Mouse (Mus musculus) cerebellum, adult 8-10 months (tissue): ENCODE data around the gene Mical1.
A peak's percentile ranks its signal among the peaks of the same experiment; 100 is the strongest.

ENCODE experiments used
- DNase-seq: peaks from one replicate; pipeline ENCODE4 v3.0.0; 2022

Gene Mical1

DNA sequence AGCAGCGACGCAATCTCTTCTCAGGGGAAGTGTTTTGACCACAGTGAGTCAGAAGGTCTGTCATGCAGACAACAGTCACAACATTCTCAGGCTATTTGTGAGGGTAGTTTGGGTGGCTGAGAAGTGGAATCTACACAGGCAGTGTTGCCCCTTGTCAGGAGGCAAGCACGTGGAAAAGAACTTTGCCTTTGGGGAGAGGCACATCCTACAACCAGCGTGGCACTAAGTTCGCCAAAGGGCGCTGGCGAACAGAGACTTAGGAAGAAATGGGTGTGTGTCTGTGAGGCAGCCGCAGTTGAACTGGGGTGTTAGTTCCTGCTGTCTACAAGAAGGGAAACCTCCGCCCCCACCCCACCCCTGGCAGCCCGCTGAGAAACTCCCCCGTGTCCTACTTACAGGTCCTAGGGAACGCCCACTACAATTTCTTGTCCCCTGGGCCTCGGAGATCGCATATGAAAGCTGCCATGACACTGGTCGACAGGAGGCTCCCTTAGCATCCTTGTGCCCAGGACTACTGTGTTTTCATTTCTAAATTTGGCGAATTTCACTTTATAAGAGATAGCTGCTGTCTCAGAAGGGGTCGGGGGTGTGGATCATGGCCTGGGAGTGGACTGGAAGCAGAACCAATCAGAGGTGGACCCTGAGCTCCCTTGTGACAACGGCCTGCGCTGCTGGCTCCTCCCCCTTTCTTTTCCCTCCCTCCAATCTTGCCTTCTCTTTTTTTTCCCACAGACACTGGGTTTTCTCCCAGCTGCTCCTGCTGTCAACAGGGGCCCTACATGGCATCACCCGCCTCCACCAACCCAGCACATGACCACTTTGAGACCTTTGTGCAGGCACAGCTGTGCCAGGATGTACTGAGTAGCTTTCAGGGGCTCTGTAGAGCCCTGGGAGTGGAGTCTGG is 1.4 kb downstream of the Mical1 start:
- DNase-seq = no peak

DNA sequence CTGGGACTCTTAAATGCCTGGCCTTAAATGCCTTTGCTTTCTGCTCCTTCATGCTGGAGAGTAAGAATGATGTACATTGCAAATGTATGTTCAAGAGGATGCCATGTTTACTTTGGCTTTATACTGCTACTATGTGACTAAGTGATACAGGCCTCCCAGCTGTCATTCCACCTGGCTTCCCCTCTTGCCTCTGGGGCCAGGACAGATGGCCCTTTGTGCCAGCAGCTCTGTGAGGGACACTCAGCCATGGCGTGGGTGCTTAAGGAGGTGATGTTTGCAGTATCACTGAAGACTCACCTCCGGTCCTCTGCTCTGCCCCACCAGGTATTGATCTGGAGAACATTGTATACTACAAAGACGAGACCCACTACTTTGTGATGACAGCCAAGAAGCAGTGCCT is 3.8 kb downstream of the Mical1 start:
- no peak for DNase-seq

DNA sequence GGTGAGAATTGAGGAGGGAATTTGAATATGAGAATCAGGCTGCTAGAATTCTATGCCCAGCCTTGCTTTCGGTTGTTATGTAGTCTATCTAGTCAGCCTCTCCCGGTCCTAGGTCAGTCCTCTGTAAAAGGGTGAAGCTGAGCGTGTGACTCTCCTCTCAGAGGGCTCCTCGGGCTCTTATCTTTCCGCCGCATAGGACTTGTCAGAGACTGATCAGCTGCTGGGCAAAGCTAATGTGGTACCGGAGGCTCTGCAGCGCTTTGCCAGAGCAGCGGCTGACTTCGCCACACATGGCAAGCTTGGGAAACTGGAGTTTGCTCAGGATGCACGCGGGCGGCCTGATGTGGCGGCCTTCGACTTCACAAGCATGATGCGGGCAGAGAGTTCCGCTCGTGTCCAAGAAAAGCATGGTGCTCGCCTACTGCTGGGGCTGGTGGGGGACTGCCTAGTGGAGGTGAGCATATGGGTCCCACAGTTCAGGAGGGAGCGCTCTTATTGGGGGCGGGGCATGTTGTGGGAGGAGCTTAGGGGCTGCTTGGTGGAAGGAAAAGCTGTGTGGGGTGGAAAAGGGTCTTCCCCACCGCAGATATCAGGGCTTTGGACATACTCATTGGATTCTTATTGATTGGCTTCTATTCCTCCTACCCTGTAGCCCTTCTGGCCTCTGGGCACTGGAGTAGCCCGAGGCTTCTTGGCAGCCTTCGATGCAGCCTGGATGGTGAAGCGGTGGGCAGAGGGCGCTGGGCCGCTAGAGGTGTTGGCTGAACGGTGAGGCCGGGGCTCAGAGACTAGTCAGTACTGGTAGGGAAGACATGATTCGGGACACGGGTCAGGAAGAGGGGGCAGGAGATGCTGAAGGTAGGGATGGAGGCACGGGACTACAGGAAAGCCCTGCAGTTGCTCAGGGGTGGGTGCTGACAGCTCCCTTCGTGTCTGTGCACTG is 5.1 kb downstream of the Mical1 start:
- no peak for DNase-seq

- DNase-seq = no peak
Observed at GRCm38 (mm10) chr10:41482446-41482845, 6.3 kb downstream of the Mical1 start.

- DNase-seq = no peak
Observed at GRCm38 (mm10) chr10:41485778-41486177, 9.7 kb downstream of the Mical1 start.

GRCm38 (mm10) chr10:41486506-41487170 is 10.5 kb downstream of the Mical1 start:
- no peak for DNase-seq

GRCm38 (mm10) chr10:41488877-41489276 is 12.8 kb downstream of the Mical1 start:
- DNase-seq = no peak

DNA sequence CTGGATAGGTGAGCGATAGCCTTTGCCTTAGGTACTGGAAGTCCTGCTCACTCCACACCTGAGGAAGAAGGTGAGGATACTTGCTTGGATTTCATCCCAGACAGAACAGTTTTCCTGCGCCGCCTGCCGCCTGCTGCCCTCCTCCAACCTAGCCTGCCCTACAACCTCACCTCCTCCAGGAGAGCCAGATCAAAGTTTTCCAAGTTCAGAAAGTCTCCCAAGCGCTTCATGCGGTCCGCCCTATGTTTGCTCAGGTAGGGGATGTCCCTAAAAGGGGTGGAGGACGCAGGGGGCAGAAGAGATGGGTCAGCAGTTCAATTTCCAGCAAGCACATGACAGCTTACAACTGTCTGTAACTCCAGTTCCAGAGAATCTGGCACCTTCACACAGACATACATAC is 13.2 kb downstream of the Mical1 start:
- no peak for DNase-seq

DNA sequence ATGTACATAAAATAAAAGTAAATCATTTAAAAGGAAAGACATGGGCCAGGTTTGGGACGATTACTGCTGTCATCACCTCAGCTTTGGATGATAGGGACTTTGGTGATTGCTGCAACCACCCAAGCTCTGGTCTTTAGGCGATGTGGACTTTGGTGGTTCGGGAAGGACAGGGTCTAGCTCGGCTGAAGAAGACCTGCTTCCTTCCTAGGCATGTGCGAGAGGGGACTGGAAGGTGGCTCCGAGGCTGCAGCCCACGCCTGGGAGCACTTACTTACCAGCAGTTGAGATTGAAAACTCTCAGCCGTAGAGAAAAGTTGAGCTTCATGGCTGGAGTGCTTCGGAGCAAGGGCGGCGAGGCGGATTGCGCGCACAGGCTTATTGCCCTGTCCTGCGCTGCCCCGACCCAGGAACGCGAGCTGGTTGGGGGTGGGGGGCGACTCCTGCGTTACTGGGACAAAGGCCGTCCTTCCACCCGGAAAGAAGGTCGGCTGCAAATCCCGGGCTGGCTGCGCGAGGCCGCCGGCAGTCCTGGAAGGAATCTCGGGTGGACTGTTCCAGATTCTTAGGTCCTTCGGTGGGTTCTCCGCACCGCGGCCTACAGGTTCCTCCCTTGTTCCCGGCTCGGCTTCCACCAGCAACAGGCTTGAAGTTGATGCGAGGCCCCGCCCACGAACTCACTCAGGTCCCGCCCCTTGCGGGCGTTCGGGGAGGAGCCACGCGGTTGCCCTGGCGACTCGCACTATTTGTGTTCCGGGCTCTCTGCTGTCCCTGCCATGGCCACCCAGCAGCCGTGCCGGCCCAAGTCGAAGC is 13.8 kb downstream of the Mical1 start, which contains the start of the genes Smpd2 and Ppil6:
Smpd2 (minus strand) TSS at position 662 of the 810 bp plus-strand sequence.
Ppil6 (plus strand) TSS at position 732 of the 810 bp plus-strand sequence.
- DNase-seq = peak; percentile 91

- DNase-seq = no peak
Observed at GRCm38 (mm10) chr10:41490518-41490873, 14.4 kb downstream of the Mical1 start.

DNA sequence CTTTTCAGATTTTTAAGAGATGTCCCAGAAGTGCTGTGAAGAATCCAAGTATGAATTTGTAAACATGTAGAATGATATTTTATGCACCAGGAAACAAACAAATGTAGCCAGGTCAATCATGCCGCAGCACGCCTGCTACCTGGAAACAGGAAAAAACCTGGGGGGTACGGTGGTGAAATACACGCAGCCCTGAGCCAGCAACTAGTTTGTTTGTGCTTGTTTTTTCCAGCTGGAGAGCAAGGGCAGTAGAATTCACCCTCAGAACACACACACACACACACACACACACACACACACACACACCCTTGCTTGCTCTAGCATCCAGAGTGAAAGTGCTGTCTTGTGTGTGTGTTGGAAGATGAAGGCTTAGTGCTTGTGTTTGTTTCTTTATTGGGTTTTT is 15.0 kb downstream of the Mical1 start:
- DNase-seq = no peak

DNA sequence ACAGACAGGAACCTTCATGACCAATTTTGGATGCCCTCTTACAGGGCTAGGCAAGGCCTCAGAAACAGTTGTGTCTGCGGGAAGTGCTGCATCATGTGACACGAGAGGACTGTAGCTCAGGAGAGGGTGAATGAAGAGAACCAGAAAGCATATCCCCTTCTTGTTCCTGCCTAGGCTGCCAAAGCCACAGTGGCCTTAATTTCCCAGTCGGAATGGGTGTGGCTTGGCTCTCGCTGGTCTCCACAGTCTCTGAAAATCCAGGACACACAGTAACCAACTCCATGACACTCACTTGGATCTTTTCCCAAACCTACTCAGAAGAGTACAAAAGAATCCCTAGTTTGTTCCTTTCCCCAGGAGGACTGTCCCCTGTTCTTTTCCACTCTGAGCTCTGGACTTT is 24.8 kb downstream of the Mical1 start:
- no peak for DNase-seq

GRCm38 (mm10) chr10:41504996-41505395 is 28.9 kb downstream of the Mical1 start:
- no peak for DNase-seq

- peak; percentile 75 for DNase-seq
Observed at GRCm38 (mm10) chr10:41505446-41505845, 29.3 kb downstream of the Mical1 start.

GRCm38 (mm10) chr10:41509160-41509559 is 33.0 kb downstream of the Mical1 start:
- no peak for DNase-seq

DNA sequence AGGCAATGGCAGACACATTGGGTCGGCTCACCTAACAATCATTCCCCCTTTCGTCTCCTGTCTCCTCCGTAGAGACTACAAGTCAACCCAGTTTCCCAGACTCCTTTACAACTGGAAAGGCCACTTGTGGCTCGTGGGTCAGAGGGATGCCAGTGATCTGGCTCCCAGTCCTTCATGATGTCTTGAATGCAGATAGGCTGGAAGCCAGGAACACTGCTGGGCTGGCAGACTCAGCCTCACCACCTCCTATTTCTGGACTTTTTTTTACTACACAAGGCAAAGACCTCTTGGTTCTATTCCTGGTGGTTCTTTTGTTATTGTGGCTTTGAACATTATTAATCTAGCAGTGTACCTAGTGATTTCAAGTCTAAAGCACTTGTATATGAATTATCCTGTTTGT is 38.2 kb downstream of the Mical1 start:
- no peak for DNase-seq

DNA sequence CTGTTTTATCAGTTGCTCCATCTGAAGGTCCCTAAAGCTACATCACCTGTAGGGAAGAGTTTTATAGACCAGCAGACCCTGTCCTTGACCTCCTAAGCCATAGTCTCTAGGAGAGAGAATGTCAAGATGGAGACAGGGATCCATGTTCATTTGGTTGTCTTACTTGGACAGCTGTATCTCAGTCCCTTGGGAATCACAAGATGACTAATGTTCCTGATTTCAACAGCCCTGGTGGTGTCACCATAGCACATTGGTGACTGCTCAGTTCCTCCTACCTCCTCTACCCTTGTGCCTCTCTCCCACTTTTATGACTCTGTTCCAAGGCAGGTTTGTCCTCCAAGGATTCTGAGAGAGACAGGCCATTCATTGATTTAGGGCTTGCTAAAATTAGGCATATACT is 38.8 kb downstream of the Mical1 start:
- DNase-seq = no peak

- DNase-seq = peak; percentile 73
Observed at GRCm38 (mm10) chr10:41518508-41518980, 42.4 kb downstream of the Mical1 start.

DNA sequence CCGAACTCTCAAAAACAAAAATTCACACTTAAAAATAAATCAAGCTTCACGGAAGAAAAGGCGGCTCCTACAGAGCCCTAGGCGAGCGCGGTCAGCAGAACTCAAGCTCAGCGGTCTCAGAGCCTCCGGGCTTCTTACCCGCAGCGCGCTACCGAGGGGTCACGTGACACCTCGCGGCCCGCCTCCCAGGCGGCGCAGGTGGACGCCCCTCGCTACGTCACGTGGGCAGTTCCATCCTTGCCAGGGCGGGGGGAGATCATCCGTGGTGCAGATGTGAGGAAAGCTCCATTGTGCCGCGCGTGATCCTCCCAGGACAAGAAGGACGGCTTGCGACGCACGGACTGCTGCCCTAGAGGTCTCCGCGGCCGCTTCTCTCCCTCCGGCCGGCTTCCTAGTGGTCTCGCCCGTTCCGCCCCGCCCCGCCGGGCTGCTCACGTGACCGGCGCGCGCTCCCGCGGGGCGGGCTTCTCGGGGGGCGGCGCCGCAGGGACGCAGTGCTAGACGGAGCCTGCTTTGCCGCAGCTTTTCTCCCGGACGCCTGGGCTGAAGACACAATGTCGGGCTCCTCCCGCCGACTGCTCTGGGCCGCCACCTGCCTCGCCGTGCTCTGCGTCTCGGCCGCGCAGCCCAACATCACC is 43.0 kb downstream of the Mical1 start, which contains the start of gene Cd164:
Cd164 (plus strand) TSS at position 434 of the 638 bp plus-strand sequence.
- peak; percentile 93 for DNase-seq

DNA sequence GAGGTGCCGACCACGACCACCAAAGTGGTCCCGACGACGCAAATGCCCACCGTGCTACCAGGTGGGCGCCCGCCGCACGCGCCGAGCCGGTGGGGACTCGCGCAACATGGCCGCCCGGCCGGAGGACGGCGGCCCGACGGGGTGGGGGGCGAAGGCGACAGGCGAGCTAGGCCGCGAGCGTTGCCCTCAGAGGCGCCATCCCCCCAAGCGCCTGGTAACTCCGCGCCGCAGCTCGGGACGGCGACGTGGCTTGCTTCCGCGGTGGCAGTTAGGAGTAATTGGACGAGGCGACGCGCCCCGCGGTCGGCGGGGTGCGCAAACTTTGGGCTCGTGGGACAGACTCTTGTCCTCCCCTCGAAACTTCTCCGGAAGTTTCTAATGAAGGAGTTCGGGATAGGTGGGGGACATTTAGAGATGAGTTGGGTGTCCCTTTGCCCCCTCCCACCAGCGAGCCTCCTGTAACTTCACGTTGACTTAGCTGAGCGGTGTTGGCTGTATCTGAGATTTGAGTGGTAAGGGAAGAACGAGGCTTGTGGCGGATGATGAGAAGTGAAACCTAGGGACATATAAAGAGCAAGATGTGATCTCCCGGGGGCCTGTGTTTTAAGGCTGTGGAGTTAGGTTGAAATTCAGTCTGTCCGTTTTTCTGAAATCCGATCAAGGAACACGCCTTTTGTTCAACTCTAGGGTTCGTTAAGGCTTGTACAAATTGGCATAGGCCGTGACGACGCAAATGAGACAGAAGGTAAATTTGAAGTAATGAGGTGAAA is 43.7 kb downstream of the Mical1 start:
- no peak for DNase-seq

DNA sequence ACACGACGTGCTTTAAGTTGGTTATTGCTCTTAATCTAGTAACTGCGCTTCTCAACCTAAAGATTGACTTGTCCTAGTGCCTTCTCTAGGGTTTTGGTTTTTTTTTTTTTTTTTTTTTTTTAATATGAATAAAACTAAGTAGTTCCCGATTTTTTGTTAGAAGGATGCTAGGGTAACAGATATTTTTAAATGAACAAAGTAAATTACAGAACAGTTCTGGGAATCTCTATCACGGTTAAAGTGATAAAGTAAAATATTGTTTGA is 44.2 kb downstream of the Mical1 start:
- no peak for DNase-seq
